Mouse (Mus musculus) spleen, adult 2 months (tissue): Measurements from ENCODE around the gene Tldc1. TPM values are rescaled to one million over a fixed set of nuclear protein-coding genes. Genes with fewer than 3 reads are reported as not detected.

ENCODE experiments used
- DNase-seq, 2 experiments: peaks; one replicate each; pipeline versions ENCODE4 v3.0.0 to v3.0.0-alpha.2; 2012 to 2021; ENCODE audit warnings: low spot score in 2 of 2, low read depth in 1 of 2
- H3K27ac ChIP-seq: fragments of 200-500 bp; 2 replicates; pipeline ENCODE4 v1.5.1; 2012; ENCODE audit warnings: low read length, inconsistent platforms; ENCODE audit not compliant: insufficient read depth
- H3K27me3 ChIP-seq: fragments of 200-500 bp; 2 replicates; pipeline ENCODE4 v1.6.1; 2012; ENCODE audit warnings: mild to moderate bottlenecking, moderate library complexity, low read length, inconsistent platforms; ENCODE audit not compliant: control insufficient read depth, insufficient read depth
- H3K36me3 ChIP-seq: fragments of 200-500 bp; 2 replicates; pipeline ENCODE4 v1.6.1; 2012; ENCODE audit warnings: mild to moderate bottlenecking, low read length, inconsistent platforms; ENCODE audit not compliant: control insufficient read depth, insufficient read depth
- H3K4me1 ChIP-seq: fragments of 200-500 bp; 2 replicates; pipeline ENCODE4 v1.6.1; 2011; ENCODE audit warnings: inconsistent platforms; ENCODE audit not compliant: control insufficient read depth, insufficient read depth, insufficient read length
- H3K4me3 ChIP-seq: fragments of 200-500 bp; 2 replicates; pipeline ENCODE4 v1.5.1; 2011; ENCODE audit warnings: mild to moderate bottlenecking, inconsistent platforms; ENCODE audit not compliant: insufficient read depth, insufficient read length; ENCODE audit errors: extremely low read depth
- CTCF ChIP-seq: fragments of 200-500 bp; IDR thresholded peaks from 2 replicates; pipeline ENCODE4 v1.5.1; 2011; ENCODE audit warnings: mild to moderate bottlenecking, inconsistent platforms; ENCODE audit not compliant: insufficient read depth, insufficient read length, insufficient replicate concordance; ENCODE audit errors: extremely low read depth
- POLR2A ChIP-seq: fragments of 200-500 bp; IDR thresholded peaks from 2 replicates; pipeline ENCODE4 v1.6.1; 2011; ENCODE audit warnings: low read depth, low read length, inconsistent platforms
- WGBS: fragments of 180-500 bp; shearing (Covaris S2); methylation state at CpG from one replicate; pipeline ENCODE4 v1.1.7; 2018; 5-methylcytosine and 5-hydroxymethylcytosine counted together
- polyA plus RNA-seq: library from polyadenylated mRNA; depleted of rRNA; stranded (reverse); fragments of >200 nt; gene quantifications from 2 replicates; pipeline ENCODE4 v1.2.3, GENCODE M21; 2012

The Tldc1 gene
- polyA plus RNA-seq, 1 experiment: 4.8 TPM

DNA sequence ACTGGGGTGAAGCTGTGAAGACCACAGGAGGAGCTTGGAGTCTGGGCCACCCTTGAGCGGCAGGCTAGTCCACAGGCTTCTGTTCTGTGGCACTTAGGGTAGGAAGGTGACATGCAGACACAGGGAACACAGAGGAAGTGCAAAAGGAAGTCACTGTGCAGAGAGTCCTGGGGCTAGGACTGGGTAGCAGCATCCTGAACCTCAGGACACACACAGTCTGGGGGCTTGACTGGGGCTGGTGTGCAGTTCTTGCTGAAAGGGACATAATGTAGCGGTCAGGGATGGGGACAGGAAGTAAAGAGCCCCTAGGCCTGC is 22.1 kb downstream of the Tldc1 start:
- peaks cover 12% of the 10 kb centered on the region for H3K4me1 ChIP-seq
- H3K27me3 ChIP-seq: no peaks in the 10 kb centered on the region
- TF ChIP-seq CTCF (no peak), POLR2A (no peak)
- DNase-seq: no peak
- H3K27ac ChIP-seq: no peak overlapping the region
- peak overlapping the region; percentile 67 for H3K4me3 ChIP-seq
- H3K36me3 ChIP-seq: no peaks in the 10 kb centered on the region
- WGBS: 59% methylated on average over 2 of the region's 2 CpGs

DNA sequence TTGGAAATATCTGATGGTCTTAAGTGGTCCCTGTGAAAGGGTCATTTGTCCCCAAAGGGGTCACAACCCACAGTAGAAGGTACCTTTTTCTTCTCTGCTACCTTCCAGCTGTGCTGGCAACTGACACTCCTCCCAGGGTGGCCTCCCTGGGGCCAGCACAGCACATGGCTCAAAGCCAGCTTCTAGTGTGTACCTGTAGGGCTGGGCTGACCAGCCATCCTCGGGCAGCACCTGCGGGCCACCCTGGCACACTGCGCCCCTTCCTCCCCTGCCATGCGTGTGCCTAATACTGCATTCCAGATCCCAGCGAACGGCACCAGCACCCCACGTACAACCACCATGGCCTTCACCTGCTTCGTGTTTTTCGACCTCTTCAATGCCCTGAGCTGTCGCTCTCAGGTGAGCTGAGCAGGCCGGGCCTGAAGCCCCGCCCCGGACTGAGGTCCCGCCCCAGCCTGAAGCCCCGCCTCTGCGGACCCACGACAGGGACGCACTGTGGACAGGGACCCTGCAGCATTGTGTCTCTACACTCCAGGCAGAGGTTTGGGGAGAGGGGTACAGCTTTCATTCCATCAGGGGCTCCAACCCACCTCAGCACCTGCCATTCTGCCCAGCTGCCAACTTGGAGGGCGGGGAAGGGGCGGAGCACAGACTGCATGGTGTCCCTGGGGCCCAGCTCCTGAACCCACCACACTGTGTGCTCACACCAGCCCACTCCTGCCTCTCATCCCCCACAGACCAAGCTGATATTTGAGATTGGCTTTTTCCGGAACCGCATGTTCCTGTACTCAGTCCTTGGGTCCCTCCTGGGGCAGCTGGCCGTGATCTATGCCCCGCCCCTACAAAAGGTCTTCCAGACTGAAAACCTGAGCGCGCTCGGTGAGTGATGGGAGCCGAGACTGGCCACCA is 22.7 kb downstream of the Tldc1 start:
- H3K36me3 ChIP-seq: no peaks in the 10 kb centered on the region
- peak overlapping the region; percentile 67 for H3K4me3 ChIP-seq
- H3K27ac ChIP-seq: no peak overlapping the region
- TF ChIP-seq CTCF: no peak
- TF ChIP-seq POLR2A: no peak
- 12% methylated on average over 28 of the region's 28 CpGs for WGBS
- H3K4me1 ChIP-seq: peaks cover 12% of the 10 kb centered on the region
- H3K27me3 ChIP-seq: no peaks in the 10 kb centered on the region
- DNase-seq: no peak

DNA sequence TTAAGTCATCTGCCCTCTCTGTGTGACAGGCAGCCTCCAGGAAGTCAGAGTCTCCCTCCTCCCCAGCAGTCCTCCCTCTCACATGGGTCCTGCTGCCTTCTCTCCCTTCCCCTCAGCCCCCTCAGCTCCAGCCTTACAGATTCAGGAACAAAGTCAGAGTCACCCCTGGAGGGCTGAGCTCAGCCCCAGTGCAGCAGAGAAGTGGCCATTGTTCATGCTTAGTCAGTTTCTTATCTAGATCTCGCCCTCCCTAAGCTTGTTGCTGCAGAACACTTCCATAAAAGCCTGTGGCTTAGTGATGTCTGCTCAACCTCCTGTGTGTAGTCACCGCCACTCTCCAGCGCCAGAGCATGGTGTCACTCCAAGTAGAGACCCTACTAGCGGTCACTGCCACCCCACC is 33.6 kb downstream of the Tldc1 start:
- no peaks in the 10 kb centered on the region for H3K36me3 ChIP-seq
- TF ChIP-seq POLR2A (no peak), CTCF (no peak)
- no peak for DNase-seq
- no peak overlapping the region for H3K27ac ChIP-seq
- no peaks in the 10 kb centered on the region for H3K27me3 ChIP-seq
- no peaks in the 10 kb centered on the region for H3K4me1 ChIP-seq
- 74% methylated on average over 4 of the region's 4 CpGs for WGBS
- no peak overlapping the region for H3K4me3 ChIP-seq

DNA sequence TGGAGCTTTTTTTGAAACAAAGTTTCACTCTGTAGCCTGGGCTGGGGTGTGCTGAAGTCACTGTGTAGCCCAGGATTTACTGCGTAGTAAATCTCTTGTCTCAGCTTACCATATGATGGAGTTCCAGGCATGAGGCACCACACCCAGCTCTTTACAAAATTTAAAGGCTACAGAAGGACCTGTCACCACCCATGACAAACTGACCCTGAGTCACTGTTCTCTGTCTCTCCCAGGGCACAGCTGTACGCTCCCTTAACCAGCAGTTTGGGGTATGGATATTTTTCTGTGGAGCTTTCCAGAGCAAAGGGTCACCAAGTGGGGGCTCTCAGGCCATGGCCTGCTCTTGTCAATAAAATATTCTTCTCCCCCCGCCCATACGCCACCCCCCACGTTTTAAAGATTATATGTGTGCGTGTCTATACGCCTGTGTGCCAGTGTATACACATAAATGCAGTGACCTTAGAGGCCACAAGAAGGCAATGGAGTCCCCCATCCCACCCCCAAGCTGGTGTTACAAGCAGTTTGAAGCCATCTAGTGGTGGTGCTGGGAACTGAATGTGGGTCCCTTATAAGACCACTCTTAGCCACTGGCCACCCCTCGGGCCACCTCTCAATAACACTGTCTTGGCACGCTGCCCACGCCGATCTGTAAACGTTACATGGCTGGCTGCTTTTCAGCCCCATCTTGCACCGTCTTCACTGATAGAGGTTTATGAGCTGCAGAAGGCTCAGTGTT is 34.8 kb downstream of the Tldc1 start:
- Histone ChIP-seq H3K36me3 (no peaks in the 10 kb centered on the region), H3K4me3 (no peak overlapping the region), H3K27me3 (no peaks in the 10 kb centered on the region), H3K4me1 (no peaks in the 10 kb centered on the region), H3K27ac (no peak overlapping the region)
- TF ChIP-seq POLR2A: no peak
- peak; percentile 38; the same call in 1 of the 2 replicates for TF ChIP-seq CTCF
- 68% methylated on average over 13 of the region's 13 CpGs for WGBS
- peak in 1 of 2 experiments; percentile 16 for DNase-seq

DNA sequence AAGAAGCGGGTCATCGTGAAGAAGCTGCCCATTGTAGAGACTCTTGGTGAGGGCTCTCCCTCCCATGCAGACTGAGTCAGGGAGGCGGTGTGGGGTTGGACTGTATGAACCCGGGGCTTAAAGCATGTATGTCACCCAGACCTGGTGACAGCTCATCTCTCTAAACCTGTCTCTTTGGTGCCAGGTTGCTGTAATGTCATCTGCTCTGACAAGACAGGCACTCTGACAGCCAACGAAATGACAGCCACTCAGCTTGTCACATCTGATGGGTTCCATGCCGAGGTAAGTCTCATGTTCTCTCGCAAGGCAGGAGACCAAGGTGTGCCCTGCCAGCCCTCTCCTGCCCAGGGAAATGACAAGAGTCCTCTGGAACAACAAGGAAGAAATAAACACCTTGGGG is 35.8 kb downstream of the Tldc1 start:
- Histone ChIP-seq H3K4me1 (no peaks in the 10 kb centered on the region), H3K27me3 (no peaks in the 10 kb centered on the region), H3K36me3 (no peaks in the 10 kb centered on the region), H3K27ac (no peak overlapping the region), H3K4me3 (no peak overlapping the region)
- TF ChIP-seq CTCF: no peak
- TF ChIP-seq POLR2A: no peak
- no peak for DNase-seq
- 88% methylated on average over 7 of the region's 7 CpGs for WGBS

DNA sequence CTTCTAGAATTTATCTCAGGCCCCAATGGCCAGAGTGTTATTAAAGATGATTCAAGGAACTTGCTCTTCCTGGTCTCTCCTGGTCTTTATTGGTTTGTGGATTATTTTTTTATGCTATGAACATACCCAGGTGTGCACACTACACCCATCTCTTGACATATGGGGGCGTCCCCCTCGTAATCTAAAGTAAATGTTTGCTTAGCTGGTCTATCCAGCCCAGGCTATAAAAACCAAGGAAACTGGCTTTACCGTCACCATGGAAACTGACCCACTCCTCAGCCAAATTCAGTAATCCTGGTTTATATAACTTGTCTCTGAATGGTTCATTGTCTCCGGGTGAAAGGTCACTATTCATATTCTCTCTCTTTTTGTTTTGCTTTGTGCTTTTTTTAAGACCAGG is 37.6 kb downstream of the Tldc1 start:
- Histone ChIP-seq H3K27me3 (no peaks in the 10 kb centered on the region), H3K36me3 (no peaks in the 10 kb centered on the region), H3K27ac (no peak overlapping the region), H3K4me1 (no peaks in the 10 kb centered on the region), H3K4me3 (no peak overlapping the region)
- no peak for DNase-seq
- no peak for TF ChIP-seq CTCF
- no peak for TF ChIP-seq POLR2A
- 91% methylated on average over 4 of the region's 4 CpGs for WGBS
